Mouse (Mus musculus) mesoderm, embryonic 11.5 days (tissue): ENCODE data around the gene Ube4b.

Source experiments
- DNase-seq: peaks from one replicate; pipeline ENCODE4 v3.0.0-alpha.2; 2012; ENCODE audit warnings: low read depth, low spot score

The Ube4b gene

GRCm38 (mm10) chr4:149395581-149395980 lies 31.0 kb downstream of the Ube4b start:
- peak; percentile 54 for DNase-seq

GRCm38 (mm10) chr4:149394292-149394691 lies 32.3 kb downstream of the Ube4b start:
- DNase-seq = no peak

GRCm38 (mm10) chr4:149393311-149393995 lies 33.1 kb downstream of the Ube4b start:
- DNase-seq = no peak

GRCm38 (mm10) chr4:149392359-149392758 lies 34.2 kb downstream of the Ube4b start:
- no peak for DNase-seq

DNA sequence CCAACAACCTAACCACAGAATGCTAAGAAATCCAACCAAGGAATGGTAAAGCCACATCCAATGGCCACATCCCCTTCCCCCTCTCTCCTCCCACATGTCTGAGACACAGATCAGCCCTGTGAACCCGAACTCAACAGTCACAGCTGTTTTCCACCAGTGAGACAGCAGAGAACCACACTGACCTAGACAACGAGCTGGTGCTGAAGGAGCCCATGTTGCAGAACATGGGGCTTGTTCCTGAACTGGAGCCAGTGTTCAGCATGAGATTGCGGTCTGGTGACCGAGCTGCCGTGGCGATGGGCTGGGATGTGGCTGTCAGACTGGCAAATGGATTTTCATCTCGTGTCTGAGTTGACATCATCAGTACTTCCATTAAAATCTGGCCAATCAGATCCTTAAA lies 45.5 kb downstream of the Ube4b start:
- no peak for DNase-seq

DNA sequence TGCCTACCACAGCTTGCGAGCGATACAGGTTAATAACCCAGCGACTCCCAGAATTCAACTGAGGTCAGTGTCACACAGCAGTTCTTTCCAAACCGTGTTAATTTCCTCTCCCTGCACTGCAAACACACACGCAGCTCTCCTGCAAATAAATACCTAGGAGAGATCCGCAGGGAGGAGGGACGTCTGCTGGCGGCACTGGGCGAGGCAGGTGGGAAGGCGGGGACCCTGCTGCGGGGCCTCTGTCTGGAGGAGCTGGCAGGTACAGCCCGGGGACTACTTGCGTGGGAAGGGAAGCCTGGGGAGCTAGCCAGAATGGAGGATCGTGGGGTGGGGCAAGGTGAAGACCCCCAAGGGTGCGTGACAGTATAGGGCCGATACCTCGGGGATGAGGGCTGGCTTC lies 46.7 kb downstream of the Ube4b start:
- no peak for DNase-seq

DNA sequence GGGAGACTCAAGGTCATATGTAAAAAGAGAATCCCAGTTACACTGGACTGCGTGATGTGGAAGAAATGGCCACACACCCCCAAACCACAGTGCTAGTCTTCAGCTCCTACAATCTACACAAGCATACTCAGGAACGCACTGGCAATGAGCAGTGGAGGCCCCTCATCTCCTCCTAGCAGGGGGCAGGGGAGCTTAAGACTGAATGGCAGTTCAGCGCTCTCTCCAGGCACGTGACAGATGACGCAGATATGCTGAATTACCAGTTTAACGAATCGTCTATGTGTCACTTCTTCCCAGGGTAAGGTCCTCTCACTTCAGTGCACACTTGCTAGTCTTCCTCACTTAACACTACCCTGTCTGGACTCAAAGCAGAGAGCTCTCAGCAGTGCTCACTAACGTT lies 47.7 kb downstream of the Ube4b start:
- no peak for DNase-seq

DNA sequence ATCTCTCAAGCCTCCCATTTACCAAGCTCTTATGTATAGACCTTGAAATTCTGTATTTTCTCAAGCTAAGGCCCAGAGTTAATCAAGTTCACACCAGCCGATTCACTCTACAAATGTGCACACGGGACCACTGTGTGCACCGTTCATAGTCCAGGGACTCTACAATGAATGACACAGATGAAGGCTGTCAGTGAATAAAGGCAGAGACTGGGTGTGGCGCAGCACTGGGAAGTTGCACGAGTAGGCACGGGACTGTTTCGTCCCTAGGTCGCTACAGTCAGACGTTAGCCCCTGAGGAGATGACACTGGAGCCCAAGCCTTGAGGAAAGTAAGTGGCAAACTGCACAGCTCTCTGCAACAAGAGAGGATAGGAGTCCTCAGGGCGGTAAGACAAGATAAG lies 50.5 kb downstream of the Ube4b start:
- no peak for DNase-seq

DNA sequence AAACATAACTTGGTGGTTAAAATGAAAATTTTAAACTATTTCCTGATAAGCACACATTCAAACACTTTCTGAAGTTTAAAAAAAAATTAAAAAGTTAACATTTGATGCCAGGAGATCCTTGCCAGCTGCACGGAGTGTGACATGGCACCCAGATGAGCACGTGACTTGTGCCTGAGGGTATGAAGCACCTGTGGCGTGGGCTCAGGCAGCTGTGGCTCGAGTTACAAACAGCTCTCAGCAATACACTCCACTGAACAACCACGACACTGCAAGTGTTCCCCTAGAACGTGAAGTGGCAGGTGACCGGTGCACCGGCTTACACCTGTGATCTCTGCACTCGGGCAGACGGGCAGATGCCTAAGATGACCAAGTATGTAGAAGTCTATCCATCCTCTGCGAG lies 51.9 kb downstream of the Ube4b start:
- no peak for DNase-seq

DNA sequence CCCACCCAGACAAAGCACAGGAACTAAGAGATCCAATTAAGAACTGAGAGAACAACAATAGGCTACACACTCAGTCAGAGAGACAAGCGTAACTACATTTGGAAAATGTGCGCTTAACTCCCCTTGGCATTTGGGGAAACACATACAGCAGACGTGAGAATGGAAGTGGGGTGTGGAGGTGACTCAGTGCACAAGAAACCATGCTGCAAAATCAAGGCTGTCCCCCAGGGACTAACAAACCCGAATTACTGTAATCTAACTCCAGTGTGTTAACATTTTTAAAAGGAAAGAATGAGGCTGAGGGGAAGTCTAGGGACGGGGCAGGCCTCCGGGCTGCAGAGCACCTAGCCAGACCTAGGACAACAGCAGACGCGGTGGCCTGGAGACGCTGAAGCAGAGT lies 52.6 kb downstream of the Ube4b start:
- DNase-seq = no peak

DNA sequence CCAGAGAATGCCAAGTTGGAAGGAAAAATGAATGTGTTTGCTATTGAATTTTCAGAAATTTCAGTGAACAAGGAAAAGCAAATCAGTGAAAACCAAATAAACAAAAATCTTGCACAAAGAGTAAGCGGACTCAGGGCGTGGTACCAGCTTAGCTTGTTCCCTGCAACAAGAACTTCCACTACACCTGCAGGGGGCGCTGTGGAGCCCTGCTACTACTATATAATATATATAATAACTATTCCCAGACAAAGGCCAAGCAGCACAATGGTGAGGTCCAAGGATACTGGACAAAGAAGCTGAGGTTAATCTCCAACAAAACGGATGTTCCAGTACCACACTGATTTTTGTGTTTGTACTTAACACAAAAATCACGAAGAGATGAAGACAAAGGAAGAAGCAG lies 53.1 kb downstream of the Ube4b start:
- DNase-seq = peak; percentile 60

DNA sequence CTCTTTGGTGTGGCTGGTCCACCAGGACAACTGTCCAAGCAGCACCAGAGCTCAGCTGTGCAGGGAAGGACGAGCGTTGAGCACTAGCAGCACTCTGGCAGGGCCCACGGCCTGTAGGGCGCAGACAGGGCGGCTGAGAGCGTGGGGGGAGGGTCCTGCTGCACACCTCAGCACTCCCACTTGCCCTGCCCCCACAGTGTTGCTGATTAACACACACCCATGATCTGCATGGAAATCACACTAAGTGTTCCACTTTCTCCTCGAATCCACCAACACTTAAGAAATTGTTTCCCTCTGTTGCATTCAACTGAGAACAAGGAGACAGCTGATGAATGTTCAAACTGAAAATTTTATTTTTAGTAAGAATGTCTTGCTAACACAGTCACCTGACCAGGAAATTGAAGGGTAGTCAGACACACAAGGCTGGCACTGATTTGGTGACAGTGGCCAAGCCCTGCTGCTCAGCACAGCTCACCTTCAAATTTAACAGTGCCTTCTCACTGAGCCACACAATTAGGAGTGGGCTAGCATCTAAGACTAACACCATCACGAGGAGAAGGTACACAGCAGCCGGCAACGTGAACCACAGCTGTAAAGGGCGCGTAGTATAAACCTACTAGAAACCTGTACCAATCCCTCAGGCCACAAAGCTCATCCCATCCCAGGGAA lies 60.7 kb downstream of the Ube4b start:
- no peak for DNase-seq

DNA sequence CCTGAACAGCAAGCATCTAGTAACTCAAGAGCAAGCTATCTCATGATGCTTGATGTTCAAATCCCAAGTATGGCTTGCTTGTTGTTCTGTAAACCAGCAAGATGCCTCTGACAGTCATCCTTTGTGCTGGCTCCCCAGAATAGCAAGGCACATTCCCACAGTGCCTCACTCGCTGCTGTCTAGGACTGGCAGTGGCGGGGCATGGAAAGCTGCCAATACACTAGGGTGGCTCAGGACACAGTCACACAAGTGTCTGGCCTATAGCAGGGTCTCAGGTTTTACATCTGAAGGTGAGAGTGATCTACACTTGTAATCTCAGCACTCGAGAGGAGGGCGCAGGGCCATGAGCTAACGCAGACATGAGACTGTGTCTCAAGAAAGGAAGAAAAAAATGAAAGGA lies 61.7 kb downstream of the Ube4b start:
- no peak for DNase-seq

- no peak for DNase-seq
These were observed 65.5 kb downstream of the Ube4b start for GRCm38 (mm10) chr4:149361051-149361450.

GRCm38 (mm10) chr4:149360647-149361046 lies 65.9 kb downstream of the Ube4b start:
- DNase-seq = no peak

GRCm38 (mm10) chr4:149357982-149358381 lies 68.6 kb downstream of the Ube4b start:
- DNase-seq = no peak

DNA sequence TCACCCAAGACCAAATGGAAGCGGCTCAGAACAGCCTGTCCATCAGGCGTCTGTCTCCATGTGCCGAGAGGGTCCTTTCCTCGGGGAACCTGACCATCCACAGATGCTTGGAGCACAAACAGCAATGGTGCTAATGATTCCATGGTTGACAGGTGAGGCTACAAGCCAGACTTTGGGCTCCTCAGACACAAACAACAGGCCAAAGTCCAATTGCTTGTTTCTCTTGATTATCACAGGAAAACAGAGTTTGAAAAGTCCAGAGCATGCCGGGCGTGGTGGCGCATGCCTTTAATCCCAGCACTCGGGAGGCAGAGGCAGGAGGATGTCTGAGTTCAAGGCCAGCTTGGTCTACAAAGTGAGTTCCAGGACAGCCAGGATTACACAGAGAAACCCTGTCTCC lies 71.9 kb downstream of the Ube4b start:
- DNase-seq = no peak

DNA sequence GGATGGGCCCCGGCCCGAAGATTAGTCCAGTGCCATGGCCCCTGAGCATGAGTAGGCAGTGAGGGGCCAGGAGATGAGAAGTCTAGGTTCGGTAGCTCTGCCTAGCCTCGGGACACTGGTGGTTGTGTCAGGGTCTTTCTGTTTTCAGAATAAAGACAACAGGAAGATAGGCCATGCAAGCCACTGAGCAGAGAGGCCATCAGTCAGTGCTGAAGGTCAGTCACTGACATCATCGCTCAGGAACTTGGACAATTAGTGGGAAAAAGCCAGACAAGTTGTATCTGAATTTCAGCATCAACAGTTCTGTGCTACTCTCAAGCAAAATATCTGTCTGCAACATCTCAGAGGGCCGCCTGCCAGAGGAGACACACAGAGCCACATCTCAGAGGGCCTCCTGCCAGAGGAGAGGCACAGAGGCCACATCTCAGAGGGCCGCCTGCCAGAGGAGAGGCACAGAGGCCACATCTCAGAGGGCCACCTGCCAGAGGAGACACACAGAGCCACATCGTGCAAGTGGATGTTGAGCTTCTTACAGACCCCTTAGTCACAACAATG lies 74.9 kb downstream of the Ube4b start:
- DNase-seq = no peak

GRCm38 (mm10) chr4:149348963-149349362 lies 77.6 kb downstream of the Ube4b start:
- no peak for DNase-seq

GRCm38 (mm10) chr4:149345873-149346272 lies 80.7 kb downstream of the Ube4b start:
- no peak for DNase-seq

DNA sequence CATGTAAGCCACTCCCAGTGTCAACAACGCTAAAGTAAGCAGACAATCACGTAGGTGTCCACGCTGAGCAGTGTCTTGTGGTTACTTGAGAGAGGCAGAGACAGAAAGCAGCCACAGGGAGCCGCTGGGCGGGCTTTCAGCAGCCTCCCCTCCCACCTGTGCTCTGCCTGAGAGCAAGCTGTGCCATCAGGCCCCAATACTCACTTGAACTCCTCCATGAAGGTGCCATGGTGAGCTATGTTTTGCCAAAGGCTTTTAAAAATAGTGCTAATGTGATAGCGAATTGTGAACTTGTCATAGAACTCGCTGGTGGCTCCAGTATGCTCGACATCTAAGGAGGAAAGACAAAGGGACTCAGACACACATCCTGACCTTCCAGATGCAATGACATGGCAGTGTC lies 82.2 kb downstream of the Ube4b start:
- no peak for DNase-seq

GRCm38 (mm10) chr4:149340680-149341079 lies 85.9 kb downstream of the Ube4b start:
- peak; percentile 23 for DNase-seq
